Mouse (Mus musculus) cerebellum, adult (tissue): ENCODE results near the gene Ifngr2.
A peak's percentile ranks its signal among the peaks of the same experiment; 100 is the strongest.

ENCODE experiments used
- ATAC-seq: cut with Nextera tagmentation; 2 replicates; pipeline ENCODE4 v1.9.2; 2017; ENCODE audit warnings: mild to moderate bottlenecking, moderate library complexity, mixed read lengths; ENCODE audit not compliant: insufficient number of reproducible peaks, low FRiP score, low TSS enrichment

The Ifngr2 gene

GRCm38 (mm10) chr16:91561541-91562457 is 14.9 kb downstream of the Ifngr2 start:
- ATAC-seq, result no peak

DNA sequence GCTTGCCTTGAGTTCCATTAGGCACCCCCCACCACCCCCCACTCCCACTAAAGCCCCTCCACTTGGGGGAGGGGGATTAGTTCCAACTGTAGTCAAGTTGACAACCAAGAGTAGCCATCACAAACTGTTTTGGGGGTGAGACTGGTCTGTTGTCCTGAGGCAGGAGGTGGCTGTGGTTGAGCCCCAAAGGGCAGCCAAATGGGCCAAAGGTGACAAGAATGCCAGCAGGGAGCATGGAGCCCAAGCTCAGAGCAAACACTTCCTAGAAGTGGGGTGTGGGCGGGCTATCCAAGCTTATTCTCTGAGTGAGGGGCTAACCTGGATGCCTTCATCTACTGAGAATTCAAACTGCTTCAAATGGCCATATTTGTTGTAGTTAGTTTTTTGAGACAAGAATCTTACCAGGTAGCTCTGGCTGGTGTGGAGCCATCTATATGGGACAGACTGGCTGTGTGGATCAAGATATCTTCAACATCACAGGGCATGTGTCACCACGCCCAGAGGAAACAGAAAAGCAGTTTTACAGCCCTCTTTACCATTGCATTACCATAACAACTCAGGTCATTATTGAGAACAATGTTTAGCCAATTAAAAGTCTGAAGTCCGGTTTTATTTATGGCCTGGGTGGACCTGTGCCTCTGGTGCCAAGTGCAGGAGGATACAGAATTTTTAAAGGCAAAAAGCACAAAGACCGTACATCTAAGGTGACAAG is 17.9 kb downstream of the Ifngr2 start:
- ATAC-seq, result no peak

DNA sequence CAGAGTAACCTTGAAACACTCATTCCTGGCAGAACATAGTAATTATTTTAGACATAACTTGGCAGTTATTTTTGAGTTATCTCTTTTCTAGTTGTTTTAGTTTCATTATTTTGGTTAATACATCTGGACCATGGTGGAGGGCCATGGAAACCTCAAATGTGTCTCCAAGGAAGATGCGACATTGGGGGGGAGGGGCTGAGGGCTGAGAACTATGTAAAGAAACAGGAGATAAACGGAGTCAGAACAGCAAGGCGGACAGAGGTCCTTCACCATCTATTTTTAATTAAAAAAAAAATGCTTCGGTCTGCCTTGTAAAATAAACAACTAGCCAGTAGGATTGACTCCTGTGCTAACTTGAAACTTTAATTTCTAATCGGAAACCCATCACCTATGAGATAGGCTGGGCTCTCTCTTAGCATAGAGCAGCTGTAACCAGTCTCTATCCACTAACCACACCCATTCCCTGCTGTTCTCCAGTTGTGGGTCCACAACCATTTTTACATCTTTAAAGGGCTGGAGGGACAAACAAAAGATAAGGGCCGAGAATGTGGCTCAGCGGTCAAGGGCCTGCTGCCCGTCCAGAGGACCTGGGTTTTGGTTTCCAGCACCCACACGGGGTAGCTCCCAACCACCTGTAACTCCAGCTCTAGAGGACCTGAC is 18.6 kb downstream of the Ifngr2 start:
- no peak for ATAC-seq

GRCm38 (mm10) chr16:91566002-91566401 is 19.1 kb downstream of the Ifngr2 start:
- ATAC-seq, result no peak

DNA sequence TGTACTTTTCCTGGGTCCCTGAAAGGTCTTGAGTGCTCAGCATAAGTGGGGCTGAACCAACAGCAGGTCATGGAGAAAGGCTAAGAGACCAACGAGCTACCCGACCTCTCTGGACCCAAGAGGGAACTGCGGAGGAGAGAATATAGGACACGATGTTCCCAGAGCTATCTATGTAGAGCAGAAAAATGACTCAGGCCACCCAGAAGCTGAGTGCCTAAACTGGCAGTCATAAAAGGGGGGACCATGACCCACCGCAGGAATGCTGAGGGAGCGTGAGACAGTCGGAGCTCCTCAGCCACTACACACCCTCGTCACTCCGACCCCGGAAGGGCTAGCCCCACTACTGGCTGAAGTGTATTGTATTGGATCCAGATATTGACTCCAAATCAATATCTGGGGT is 22.1 kb downstream of the Ifngr2 start:
- no peak for ATAC-seq

DNA sequence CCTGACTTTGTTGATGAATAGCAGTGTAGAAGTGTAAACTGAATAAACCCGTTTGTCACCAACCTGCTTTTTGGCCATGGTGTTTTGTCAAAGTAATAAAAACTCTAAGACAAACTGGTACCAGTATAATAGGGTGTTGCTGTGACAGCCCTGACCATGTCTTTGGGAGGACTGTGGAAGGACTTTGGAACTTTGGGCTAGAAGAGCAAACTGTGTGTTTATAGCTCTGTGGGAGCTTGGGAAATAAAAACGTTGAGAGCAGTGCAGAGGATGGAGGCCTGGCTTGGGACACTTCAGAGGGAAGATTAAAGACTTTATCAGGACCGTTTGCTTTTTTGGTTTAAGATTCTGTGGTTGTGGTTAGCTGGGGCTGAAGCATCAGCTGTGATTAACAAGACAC is 24.2 kb downstream of the Ifngr2 start:
- no peak for ATAC-seq

DNA sequence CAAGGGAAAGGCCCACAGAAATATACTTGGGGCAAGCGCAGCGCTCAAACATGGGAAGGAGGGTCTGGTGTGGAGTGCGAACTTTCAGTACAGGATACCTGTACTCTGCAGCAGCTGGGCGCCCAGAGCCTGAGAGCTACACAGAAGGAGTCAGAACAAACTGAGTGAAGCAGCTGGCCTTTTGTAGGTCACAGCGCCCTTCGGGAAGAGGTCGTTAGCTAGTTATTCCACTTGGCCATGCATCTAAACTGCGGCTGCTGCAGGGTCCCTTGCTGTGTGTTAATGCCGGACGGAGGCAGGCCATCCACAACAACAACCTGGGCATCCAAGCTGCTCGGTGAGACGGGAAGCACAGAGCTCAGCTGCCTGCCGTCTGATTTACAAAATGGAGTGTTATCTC is 28.3 kb downstream of the Ifngr2 start:
- no peak for ATAC-seq

GRCm38 (mm10) chr16:91578980-91579720 is 32.3 kb downstream of the Ifngr2 start:
- no peak for ATAC-seq

DNA sequence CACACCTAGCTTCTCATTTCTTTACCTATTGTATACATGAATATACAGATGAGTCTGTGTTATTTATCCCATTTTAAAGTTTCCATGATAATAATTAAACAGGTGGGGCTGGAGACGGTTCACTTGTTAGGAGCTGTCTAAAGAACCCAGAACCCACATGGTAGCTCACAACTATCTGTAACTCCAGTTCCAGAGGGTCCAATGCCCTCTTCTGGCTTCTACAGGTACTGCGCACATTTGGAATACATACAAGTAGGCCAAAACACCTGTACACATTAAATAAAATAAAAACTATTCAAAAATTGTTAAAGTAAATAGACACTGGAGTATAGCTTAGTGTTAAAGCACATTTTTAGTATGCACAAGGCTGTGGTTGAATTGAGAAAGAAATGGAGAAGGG is 35.4 kb downstream of the Ifngr2 start:
- ATAC-seq, result no peak

- no peak for ATAC-seq
Measured at GRCm38 (mm10) chr16:91585617-91586016, 38.7 kb downstream of the Ifngr2 start.

DNA sequence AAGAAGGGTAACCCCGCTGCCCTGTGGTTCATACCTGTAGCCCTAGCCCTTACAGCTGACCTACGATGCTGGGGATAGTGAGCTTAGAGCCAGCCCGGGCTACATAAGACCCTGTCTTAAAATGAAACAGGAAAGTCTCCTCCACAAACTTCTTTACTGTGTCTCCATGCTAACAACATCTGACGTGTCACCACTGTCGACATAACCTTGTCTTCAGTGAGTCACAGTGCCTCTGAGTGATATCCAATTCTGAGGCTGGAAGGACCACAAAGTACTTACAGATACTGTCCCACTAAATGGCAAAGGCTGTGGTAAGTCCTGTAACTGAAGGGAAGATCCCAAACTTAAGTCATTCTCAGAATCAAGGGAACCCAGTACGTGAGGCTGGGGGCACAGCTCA is 39.4 kb downstream of the Ifngr2 start:
- ATAC-seq, result no peak

GRCm38 (mm10) chr16:91587730-91588453 is 41.0 kb downstream of the Ifngr2 start:
- ATAC-seq, result no peak

GRCm38 (mm10) chr16:91588703-91589102 is 41.8 kb downstream of the Ifngr2 start:
- no peak for ATAC-seq

DNA sequence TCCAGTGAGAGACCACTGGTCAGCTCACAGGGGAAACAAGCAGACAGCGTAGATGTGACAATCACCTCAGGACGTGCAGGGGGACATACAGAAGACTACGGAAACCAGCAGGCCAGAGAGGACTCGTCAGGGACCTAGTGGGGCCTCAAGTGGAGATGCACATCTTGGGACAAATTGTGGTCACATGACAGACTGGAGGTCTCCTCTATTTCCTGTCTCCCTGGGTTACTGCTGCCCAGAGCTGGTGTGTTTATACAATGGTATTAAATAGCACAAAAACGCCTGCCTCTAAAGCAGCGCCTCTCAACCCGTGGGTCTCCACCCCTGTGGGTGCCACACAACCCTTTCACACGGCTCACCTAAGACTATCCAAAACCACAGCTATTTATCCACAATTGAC is 45.3 kb downstream of the Ifngr2 start:
- no peak for ATAC-seq

DNA sequence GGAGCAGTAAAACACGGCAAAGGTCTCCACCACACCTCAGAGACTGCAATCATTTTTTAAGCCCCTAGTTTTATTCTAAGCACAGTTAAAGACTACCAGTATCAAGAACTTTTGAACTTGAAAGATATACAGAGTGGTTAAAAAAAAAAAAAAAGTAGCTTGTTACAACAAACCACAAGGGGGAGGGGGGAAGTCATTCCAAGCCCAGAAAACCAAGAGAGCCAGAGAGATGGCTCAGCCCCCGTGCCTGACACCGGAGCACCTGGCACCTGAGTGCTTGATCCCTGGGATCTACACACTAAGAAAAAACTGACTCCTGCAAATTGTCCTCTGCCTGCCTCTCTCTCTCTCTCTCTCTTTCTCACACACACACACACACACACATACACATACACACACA is 46.4 kb downstream of the Ifngr2 start:
- ATAC-seq, result no peak

DNA sequence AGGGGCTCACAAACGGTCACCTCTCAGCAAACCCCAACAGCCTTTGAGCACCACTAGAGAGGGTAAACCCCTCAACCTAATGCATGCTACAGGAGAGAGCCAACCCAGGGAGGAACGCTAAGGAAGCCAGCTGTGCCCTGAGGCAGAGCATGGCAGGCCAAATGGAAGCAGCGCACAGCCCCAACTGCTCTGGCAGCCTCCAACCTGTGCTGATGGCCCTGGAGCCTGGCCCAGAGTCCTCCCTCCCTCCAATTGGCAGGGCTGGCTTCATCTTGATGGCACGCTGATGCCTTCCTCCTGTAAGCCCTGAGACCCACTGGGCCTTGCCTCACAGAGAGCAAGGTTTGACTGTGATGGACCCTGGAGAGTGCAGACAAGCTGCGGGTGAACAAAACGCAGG is 48.2 kb downstream of the Ifngr2 start:
- peak; percentile 39; the same call in 1 of the 2 replicates for ATAC-seq

GRCm38 (mm10) chr16:91596397-91596778 is 49.5 kb downstream of the Ifngr2 start:
- no peak for ATAC-seq

- ATAC-seq, result peak; percentile 37; the same call in 1 of the 2 replicates
Measured at GRCm38 (mm10) chr16:91596779-91597671, 50.2 kb downstream of the Ifngr2 start.

DNA sequence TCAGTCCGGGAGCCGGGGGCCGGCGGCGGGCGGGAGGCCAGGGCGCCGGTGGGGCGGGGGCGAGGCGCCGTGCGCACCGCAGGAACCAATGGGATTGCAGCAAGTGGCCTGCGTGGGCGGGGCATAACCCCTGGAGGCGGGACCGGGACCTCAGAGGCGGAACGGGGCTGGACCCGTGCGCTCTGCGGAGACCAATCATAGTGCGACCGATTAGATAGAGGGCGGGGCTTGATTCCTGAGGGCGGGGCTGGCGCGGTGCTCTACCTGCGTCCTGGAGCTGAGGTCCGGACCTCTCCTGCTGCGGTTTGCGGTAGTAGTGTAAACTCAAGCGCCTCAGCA is 50.8 kb downstream of the Ifngr2 start, which contains the start of gene Tmem50b:
TSS of gene Tmem50b (minus strand) at position 129 of the 339 bp plus-strand sequence.
- peak; percentile 88 for ATAC-seq
